Mouse (Mus musculus) cerebellum, postnatal 14 days (tissue): Measurements from ENCODE around the gene Herc2.
A peak's percentile ranks its signal among the peaks of the same experiment; 100 is the strongest.

Source experiments
- DNase-seq, 2 experiments: peaks; one replicate each; pipeline ENCODE4 v3.0.0; 2021; ENCODE audit warnings: mixed read lengths in 2 of 2

The Herc2 gene

GRCm38 (mm10) chr7:56071724-56072123 is 21.7 kb downstream of the Herc2 start:
- no peak for DNase-seq

DNA sequence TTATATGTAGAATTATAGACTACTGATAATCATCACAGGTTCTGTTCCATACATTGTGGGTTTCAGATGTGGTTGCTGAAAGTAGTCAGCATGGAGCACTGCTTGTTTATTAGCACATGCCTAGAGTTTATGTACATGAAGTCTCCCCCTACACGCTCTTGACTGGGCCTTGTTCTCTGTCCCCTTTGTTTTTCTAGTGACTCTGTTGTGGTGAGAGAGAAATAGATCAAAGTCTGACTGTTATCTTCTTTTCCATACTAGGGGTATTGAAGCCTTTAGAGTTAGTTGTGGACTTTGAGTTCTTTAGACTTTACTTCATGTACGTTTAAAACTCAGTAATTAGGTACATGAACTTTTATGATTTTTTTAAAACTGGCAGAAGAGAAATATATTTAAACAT is 33.0 kb downstream of the Herc2 start:
- no peak for DNase-seq

DNA sequence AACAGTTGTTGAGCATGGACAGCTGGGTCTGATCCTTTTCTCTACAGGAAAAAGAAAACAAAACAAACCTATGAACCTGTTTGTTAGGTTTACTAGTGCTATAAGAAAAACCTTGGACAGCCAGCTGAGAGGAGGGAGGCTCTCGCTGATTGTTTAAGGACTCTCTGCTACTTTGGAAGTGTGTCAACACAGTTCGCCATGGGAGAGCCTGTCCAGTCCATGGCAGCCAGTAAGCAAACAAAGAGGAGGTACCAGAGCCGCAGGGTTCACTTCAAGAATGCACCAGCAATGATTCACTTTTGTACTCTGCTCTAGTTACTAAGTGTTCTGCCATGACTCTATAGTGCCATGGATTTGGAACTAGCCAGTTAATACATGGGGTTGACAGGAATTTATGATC is 39.1 kb downstream of the Herc2 start:
- DNase-seq, result no peak

DNA sequence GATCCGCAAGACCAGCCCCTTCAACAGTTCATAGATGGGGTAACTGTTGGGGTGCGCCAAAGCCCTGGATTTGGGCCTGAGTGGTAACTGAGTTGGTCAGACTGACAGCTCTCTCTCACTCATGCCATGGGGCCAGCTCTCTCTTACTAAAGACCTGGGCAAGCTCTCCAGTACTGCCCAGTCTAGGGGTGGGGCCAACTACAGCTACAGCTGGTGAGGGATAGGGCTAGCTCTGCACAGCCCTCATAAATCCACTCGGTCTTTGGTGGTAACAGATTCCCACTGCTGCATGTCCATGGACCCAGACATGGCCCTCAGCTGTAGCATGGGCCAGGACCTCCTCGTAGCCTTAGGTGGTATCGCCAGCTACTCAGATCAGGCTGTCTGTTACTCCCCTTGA is 41.4 kb downstream of the Herc2 start:
- DNase-seq, result no peak

DNA sequence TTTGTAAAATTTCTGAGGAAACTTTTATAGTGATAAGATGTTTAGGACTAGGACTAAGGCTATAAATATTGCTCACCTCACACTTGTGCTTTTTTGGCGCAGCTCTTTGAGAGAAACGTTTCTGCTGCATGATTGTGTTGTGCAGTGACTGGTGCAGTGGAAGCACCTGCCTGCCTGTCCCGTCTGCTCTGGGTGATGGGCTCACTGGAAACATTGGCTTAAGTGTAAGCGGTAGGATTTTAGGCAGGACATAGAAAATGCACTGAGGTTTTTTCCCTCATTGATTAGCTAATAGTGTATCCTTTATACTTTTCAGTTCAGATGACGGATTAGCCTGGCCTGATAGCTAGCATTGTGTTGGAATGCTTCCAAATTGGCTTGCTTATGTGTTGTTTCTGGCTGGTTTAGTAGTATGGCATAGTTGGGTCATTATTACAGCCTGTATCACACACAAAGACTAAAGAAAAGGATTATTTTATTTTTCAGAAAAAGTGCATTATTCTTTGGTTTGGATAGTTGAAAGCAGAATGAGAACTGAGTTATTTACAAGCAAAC is 52.4 kb downstream of the Herc2 start:
- no peak for DNase-seq

DNA sequence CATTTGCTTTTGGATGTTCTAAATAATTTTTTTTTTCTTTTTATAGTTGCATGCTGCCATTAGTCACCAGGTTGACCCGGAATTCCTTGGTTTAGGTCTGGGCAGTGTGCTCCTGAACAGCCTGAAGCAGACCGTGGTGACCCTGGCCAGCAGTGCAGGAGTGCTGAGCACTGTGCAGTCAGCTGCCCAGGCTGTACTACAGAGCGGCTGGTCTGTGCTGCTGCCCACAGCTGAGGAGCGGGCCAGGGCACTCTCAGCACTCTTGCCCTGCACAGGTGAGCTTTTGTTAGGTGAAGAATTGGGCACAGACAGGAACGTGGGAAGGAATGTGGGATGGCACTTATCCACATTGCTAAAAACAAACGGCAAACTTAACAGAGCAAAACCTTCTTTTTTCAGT is 63.0 kb downstream of the Herc2 start:
- DNase-seq, result no peak

- DNase-seq, result no peak
Observed at GRCm38 (mm10) chr7:56114148-56114547, 64.2 kb downstream of the Herc2 start.

DNA sequence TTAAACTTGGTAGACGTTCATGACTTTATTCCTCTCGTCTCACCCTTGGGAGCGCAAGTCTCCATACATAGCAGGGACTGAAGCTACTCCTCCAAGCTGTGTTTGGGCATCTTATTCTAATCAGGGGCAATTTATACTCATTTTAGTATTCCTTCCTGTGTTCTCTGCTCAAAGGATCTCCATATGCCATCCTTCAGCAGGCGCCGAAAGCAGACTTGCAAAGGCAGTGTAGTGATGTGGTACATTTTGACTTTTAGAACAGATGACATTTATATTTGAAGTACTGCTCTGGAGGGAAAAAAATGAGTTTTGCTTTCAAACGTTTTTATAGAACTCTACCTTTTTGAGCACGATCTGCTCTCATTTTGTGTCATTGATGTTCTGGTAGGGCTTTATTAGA is 71.0 kb downstream of the Herc2 start:
- no peak for DNase-seq

DNA sequence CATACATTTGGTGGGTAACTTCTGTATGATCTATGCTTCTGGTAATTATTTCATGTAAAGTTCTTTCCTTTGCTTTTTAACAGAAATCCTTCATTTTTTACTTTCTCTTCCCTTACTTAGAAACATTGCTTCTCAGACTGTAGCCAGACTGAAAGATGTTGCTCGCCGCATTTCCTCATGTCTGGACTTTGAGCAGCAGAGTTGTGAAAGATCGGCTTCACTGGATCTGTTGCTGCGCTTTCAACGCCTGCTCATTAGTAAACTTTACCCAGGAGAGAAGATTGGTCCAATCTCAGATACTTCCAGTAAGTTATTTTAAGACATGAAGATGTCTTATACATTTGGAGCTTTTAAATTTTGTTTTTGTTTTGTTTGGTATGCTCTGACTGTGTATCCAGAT is 71.4 kb downstream of the Herc2 start:
- DNase-seq, result no peak

DNA sequence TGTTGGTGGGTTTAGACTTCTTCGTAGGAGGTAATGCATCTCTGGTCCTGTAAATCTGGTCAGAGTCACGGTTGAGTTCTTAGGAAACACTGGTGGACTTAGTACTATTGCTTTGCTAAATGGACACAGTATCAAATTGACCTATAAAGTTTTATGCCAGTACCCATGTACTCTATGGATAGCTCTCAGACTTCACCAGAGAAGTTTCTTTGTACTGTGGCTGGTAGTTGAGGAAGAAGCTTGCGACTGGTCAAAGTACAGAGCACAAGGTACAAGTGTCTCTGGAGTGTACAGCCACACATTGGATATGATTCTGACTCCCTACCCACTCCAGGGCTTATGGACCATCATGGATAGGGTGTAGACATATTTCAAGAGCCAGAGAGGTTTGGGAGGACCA is 78.1 kb downstream of the Herc2 start:
- no peak for DNase-seq

DNA sequence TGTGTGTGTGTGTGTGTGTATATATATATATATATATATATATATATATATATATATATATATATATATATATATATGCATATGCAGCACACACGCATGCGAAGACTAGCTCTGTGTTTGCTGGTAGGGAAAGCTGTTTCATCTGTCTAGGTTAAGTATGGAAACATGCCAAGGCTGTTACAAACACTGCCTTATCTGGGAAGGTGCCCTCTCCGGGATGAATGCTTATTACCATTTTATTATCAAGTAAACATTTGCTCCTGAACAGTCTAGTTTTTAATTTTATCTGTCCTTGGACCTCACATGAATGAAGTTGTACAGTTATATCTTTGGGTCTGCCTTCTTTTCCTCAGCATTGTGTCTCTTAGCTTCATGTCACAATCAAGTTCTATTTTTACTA is 79.6 kb downstream of the Herc2 start:
- DNase-seq, result no peak

GRCm38 (mm10) chr7:56131548-56131947 is 81.6 kb downstream of the Herc2 start:
- no peak for DNase-seq

DNA sequence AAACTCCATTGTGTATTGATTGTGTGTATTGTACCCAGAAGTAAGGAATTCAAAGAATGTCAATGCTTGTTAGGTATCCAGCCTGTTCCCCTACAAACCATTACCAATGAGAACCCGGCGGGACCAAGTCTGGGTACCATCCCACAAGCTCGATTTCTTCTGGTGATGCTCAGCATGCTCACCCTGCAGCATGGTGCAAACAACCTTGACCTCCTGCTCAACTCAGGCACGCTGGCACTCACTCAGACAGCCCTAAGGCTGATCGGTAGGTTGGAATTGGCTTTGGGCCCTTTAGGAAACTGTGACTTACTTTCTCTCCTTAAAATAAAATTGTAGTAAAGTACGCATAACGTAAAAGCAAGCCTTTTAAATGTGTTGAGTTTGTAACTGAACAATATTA is 88.7 kb downstream of the Herc2 start:
- DNase-seq, result no peak

- no peak for DNase-seq
Observed at GRCm38 (mm10) chr7:56146424-56146823, 96.4 kb downstream of the Herc2 start.

DNA sequence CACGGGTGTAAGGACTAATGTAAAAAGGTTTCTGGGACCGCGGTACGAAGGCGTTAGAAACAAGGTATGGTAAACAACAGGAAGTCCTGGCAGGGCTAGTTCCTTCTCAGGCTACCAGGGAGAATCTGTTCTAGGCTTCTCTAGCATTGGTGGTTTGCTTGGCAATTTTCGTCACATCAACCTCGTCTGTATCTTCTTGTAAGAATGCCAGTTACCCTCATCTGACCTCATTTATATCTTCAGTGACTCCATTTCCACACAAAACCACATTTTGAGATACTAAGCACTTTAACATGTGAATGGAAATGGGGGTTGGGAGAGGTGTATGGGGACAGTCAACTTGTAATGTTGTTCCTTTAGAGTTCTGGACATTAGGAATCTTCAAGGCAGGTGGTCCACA is 98.9 kb downstream of the Herc2 start:
- DNase-seq, result no peak

DNA sequence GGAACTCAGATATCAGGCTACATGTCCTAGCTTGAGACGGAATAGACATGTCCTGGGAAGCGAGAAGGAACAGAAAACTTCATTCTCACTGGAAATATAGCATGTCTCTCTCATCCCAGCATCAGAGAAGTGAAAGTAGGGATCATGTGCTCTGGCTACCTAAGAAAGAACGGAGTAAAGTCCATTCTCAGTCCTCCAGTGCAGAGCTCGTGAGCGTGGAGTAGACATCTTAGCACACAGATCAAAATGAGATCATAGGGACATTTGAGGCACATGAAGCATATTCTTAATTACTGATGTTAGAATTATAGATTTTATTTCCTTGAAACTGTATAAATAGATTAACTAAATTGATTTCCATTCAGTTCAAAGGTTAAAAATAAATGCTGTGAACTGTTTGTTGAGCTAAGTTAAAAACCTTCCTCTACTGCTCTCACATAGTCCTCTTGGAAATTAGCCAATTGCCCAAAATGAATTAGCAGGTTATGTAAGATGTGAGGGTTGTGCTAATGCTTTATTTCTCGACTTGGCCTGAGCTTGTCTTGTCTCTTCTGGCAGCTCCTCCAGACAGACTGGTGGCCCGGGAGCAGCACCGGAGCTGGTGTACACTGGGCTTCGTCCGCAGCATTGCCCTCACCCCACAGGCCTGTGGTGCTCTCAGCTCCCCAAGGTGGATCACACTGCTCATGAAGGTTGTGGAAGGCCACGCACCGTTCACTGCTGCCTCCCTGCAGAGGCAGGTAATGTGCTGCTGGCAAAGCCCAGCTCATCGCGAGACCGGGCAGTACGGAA is 102.1 kb downstream of the Herc2 start:
- no peak for DNase-seq

DNA sequence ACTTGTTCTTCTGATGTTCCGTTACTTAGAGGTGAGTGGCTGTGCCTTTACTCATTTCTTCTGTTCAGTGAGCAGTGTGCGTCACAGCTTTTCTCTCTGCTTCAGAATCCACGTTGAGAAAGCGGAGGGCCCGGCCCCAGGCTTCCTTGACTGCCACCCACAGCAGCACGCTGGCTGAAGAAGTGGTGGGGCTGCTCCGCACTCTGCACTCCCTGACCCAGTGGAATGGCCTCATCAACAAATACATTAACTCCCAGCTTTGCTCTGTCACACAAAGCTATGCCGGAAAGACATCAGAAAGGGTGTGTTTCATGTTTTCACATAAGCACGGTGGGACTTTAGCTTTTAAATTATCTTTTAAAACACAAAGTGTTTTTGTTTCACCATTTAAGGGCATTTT is 103.2 kb downstream of the Herc2 start:
- DNase-seq, result no peak

GRCm38 (mm10) chr7:56153625-56154024 is 103.6 kb downstream of the Herc2 start:
- DNase-seq, result no peak

DNA sequence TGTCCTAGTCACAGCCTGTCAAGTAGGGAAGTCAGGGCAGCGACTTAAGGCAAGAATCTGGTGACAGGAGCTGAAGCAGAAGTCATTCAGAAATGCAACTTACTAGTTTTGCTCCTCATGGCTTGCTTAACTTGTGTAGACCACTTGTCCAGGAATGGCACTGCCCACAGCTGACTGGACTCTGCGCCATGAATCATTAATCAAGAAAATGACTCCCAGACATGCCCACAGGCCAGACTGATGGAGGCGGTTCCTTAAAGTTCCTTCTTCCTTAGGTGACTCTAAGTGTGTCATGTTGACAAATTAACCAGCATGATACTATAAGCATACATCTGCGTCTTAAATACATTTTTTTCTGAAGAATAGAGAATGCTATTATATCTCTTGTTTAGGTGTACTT is 113.3 kb downstream of the Herc2 start:
- DNase-seq, result no peak

DNA sequence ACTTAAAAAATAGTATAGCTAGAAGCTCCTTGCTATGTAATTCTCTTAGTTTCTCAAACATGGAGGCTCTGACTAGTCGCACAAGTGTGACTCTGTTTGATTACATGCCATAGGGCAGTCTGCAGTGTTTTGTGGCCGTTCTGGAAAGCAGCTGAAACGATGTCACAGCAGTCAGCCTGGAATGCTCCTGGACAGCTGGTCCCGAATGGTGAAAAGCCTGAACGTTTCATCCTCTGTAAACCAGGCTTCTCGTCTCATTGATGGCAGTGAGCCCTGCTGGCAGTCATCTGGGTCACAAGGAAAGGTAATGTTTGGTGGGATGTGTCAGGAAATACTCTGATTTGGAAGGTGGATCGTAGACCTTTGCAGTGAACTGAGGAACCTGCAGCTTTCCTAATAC is 118.7 kb downstream of the Herc2 start:
- DNase-seq, result peak; percentile 49 to 68

GRCm38 (mm10) chr7:56177371-56177770 is 127.4 kb downstream of the Herc2 start:
- DNase-seq, result no peak

DNA sequence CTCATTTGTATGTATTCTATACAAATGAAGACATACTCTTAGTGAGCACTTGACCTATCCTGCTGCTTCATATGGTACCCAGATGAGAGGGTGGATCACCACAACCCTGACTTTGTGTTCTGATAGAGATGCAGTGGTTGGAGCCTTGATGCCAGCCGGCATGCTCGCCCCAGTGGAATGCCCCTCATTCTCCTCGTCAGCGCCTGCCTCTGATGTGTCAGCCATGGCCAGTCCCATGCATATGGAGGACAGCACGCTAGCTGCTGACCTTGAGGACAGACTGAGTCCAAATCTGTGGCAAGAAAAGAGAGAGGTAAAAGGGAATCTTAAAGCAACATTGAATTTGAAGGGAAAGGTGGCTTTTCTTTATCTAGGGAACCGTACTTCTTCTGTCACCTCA is 141.0 kb downstream of the Herc2 start:
- DNase-seq, result no peak

- DNase-seq, result no peak
Observed at GRCm38 (mm10) chr7:56191661-56192060, 141.7 kb downstream of the Herc2 start.

DNA sequence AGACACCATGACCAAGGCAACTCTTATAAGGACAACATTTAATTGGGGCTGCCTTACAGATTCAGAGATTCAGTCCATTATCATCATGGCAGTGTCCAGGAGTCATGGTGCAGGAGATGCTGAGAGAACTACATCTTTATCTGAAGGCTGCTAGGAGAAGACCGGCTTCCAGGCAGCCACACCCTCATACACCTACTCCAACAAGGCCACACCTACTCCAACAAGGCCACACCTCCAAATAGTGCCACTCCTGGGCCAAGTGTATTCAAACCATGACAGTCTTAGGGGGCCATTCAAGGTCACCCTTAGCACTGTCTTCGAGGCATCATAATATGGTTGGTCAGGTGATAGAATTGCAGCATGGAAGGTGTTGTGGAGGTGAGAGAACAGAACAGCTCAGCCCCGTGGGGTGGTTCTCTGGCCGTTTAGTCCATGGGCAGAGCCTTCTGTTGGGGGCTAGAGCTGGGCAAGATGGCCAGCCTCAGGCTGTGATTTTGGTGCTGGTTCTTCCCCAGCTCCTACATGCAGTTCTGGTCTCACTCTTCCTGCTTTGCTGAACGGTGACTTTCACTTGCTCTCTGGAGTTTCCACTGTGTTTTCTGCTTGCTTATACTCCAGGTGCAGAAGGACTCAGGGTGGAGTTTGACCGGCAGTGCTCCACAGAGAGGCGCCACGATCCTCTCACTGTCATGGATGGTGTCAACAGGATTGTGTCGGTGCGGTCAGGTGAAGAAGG is 151.7 kb downstream of the Herc2 start:
- no peak for DNase-seq
